Mouse (Mus musculus): ENCODE data around the gene Cadm1. TPM values are rescaled to one million over a fixed set of nuclear protein-coding genes. Genes with fewer than 3 reads are reported as not detected.

The Cadm1 gene
- polyA plus RNA-seq, 1 experiment from 2014 or later, result 7.4 TPM

DNA sequence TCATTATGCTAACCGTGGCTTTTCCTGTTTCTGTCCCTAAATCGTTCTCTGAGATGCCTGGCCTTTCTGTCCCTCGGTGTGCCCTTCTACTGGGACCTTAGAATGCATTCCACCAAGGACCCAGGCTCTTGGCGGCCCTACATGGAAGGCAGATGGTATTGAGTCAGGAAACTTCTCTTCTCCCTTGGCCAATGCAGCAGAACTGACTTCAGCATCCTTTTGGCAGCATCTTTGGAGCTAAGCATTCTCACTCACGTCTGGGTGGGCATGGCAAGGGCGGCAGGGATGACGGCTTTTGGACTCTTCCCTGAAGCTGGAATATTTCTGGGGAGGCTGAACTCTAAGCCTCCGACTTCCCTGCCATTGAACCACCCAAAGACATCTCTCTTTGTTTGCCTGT lies 350.2 kb downstream of the Cadm1 start:
- Histone ChIP-seq H3K27ac (no peak overlapping the region), H3K36me3 (no peaks in the 10 kb centered on the region), H3K4me3 (replicated peaks) (no peak overlapping the region), H3K4me2 (no peak overlapping the region), H3K9ac (no peak overlapping the region), H3K27me3 (no peaks in the 10 kb centered on the region), H3K9me3 (replicated peaks) (no peaks in the 10 kb centered on the region), H3K4me1 (replicated peaks) (no peaks in the 10 kb centered on the region)
- no peak for DNase-seq
- ATAC-seq (ENCODE audit: low read depth), result no peak
- WGBS (ENCODE audit: insufficient replicate concordance), result 50% methylated on average over 8 of the region's 8 CpGs

GRCm38 (mm10) chr9:47882372-47882771 lies 352.4 kb downstream of the Cadm1 start:
- Histone ChIP-seq H3K4me1 (replicated peaks) (no peaks in the 10 kb centered on the region), H3K9ac (no peak overlapping the region), H3K27me3 (no peaks in the 10 kb centered on the region), H3K9me3 (replicated peaks) (no peaks in the 10 kb centered on the region), H3K4me3 (replicated peaks) (no peak overlapping the region), H3K27ac (no peak overlapping the region), H3K4me2 (no peak overlapping the region), H3K36me3 (no peaks in the 10 kb centered on the region)
- DNase-seq (no peak), ATAC-seq (ENCODE audit: low read depth) (no peak)
- whole genome bisulfite sequencing (ENCODE audit: insufficient replicate concordance), result 49% methylated on average over 11 of the region's 11 CpGs

DNA sequence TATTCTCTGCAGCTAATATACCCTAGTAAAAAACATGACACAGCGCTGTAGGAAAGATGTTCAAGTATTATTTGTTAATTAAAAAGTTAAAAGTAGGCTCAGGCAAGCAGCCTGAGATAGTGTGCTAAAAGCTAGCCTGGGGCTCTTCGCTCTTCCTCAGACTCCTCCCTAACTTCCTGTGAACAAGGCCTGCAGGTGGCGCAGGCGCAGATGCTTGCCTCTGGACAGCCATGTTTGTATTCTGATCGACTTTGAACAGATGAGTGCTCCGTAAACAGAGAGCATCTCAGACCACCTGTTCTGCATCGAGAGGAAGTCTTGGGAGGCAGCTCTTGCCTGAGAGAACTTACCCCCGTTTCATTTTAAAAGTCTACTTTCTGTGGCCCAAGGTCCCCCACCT lies 361.7 kb downstream of the Cadm1 start:
- Histone ChIP-seq H3K4me2 (no peak overlapping the region), H3K9ac (no peak overlapping the region), H3K27me3 (no peaks in the 10 kb centered on the region), H3K27ac (no peak overlapping the region), H3K36me3 (no peaks in the 10 kb centered on the region), H3K4me3 (replicated peaks) (no peak overlapping the region), H3K9me3 (replicated peaks) (no peaks in the 10 kb centered on the region), H3K4me1 (replicated peaks) (no peaks in the 10 kb centered on the region)
- 66% methylated on average over 8 of the region's 8 CpGs for WGBS (ENCODE audit: insufficient replicate concordance)
- DNase-seq, result no peak
- no peak for ATAC-seq (ENCODE audit: low read depth)

DNA sequence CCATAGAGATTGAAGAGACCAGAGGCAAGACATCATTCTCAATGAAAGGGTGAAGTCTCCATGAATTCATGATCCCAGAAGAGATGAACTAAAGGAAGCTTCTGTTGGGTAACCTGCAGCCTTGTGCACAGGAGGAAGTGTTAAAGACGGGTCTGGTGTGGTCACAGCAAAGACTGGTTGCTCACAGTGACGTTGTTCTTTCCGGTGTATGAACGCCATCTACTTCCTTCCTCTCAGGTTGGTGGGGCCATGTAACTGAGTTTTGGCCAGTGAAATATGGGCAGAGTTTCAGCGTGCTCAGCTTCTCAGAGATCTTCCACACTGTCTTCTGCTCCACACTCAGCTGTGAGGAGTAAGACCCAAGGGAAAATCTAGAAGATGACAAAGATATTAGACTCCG lies 363.0 kb downstream of the Cadm1 start:
- no peak overlapping the region for H3K4me3 ChIP-seq (replicated peaks)
- ATAC-seq (ENCODE audit: low read depth) (no peak), DNase-seq (no peak)
- H3K4me1 ChIP-seq (replicated peaks), result no peaks in the 10 kb centered on the region
- H3K36me3 ChIP-seq, result no peaks in the 10 kb centered on the region
- no peaks in the 10 kb centered on the region for H3K27me3 ChIP-seq
- 29% methylated on average over 6 of the region's 6 CpGs for WGBS (ENCODE audit: insufficient replicate concordance)
- no peak overlapping the region for H3K27ac ChIP-seq
- H3K9me3 ChIP-seq (replicated peaks), result no peaks in the 10 kb centered on the region
- H3K4me2 ChIP-seq, result no peak overlapping the region
- H3K9ac ChIP-seq, result no peak overlapping the region

DNA sequence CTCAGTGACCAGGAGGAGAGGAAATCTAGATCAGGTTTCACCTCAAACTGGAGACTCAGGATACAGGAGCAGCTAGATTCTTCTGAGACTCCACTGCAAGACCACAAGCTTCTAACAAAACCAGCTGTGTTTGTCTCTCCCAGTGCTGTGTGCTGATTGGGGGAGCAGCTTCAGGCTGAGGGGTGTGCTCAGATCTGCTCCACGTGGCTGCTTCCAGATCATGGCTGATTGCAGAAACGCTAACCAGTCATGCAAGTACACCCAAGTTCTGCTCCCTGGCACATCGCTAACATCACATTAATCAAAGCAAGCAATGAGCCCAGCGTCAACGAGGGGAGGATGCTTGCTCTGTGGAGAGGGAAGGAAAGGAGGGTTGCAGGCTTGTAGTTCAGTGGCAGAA lies 364.1 kb downstream of the Cadm1 start:
- Histone ChIP-seq H3K27me3 (no peaks in the 10 kb centered on the region), H3K4me2 (no peak overlapping the region), H3K4me3 (replicated peaks) (no peak overlapping the region), H3K4me1 (replicated peaks) (no peaks in the 10 kb centered on the region), H3K9me3 (replicated peaks) (no peaks in the 10 kb centered on the region), H3K9ac (no peak overlapping the region), H3K27ac (no peak overlapping the region), H3K36me3 (no peaks in the 10 kb centered on the region)
- 50% methylated on average over 5 of the region's 5 CpGs for WGBS (ENCODE audit: insufficient replicate concordance)
- ATAC-seq (ENCODE audit: low read depth), result no peak
- no peak for DNase-seq

DNA sequence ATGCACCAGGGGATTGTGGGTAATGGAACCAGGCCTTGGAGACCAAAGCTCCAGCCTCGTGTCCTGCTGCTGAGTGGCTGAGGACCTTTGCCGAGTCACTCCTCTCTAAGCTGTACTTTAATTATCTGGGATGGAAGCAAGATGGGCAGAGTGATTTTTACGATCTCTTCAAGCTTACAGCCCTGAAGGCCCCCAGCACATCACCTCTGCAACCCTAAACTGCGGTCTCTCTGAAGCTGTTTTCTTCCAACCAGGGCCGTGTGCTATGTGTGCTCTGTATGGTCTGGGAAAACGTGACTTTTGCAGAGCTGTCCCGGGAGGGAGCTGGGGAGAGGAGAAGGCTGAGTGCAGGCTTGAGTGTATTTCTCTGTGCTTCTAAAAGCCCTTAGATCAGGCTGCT lies 364.7 kb downstream of the Cadm1 start:
- no peaks in the 10 kb centered on the region for H3K27me3 ChIP-seq
- no peak for ATAC-seq (ENCODE audit: low read depth)
- 44% methylated on average over 7 of the region's 7 CpGs for WGBS (ENCODE audit: insufficient replicate concordance)
- H3K4me2 ChIP-seq, result no peak overlapping the region
- no peak overlapping the region for H3K27ac ChIP-seq
- no peaks in the 10 kb centered on the region for H3K4me1 ChIP-seq (replicated peaks)
- DNase-seq, result no peak
- H3K9ac ChIP-seq, result no peak overlapping the region
- no peaks in the 10 kb centered on the region for H3K36me3 ChIP-seq
- H3K9me3 ChIP-seq (replicated peaks), result no peaks in the 10 kb centered on the region
- H3K4me3 ChIP-seq (replicated peaks), result no peak overlapping the region

DNA sequence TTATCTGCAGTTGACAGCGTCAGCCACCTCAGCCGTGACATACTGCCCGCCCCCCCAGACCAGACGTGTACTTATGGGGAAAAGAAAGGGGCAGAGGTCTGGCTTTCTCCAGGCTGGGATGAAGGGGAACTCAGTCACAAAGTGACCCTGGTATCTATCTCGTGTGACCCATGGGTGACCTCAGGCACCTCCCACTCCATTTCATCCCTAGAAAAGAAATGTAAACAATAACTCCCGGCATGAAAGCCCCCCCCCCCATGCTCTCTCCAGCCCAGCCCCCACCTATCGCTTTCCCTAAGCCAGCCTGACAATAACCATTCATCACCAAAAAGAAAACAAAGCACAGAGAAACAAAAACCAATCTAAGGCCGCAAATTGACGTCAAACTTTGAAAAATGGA lies 365.1 kb downstream of the Cadm1 start:
- no peak overlapping the region for H3K4me3 ChIP-seq (replicated peaks)
- ATAC-seq (ENCODE audit: low read depth), result no peak
- no peak overlapping the region for H3K9ac ChIP-seq
- no peak overlapping the region for H3K27ac ChIP-seq
- no peaks in the 10 kb centered on the region for H3K4me1 ChIP-seq (replicated peaks)
- H3K4me2 ChIP-seq, result no peak overlapping the region
- no peaks in the 10 kb centered on the region for H3K9me3 ChIP-seq (replicated peaks)
- 34% methylated on average over 9 of the region's 9 CpGs for WGBS (ENCODE audit: insufficient replicate concordance)
- no peaks in the 10 kb centered on the region for H3K27me3 ChIP-seq
- H3K36me3 ChIP-seq, result no peaks in the 10 kb centered on the region
- no peak for DNase-seq

DNA sequence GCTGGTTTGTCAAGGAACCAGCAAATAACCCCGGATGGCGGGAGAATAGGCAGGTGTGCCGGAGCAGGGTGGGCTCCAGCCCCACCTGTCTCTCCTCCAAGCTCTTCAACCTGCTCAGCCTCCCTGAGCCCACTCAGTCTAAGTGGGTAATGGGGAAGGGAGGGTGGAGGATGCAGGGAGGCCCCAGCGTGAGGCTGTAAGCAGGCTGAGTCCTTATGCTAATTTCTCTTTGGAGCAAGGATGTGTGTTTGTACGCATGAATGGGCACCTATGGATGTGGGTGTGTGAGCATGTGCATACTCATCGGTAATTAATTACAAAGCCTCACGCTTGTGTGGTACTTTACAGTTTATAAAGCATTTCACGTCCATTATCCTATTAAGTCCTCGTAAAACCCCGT lies 370.8 kb downstream of the Cadm1 start:
- WGBS (ENCODE audit: insufficient replicate concordance), result 68% methylated on average over 10 of the region's 10 CpGs
- Histone ChIP-seq H3K4me2 (no peak overlapping the region), H3K4me3 (replicated peaks) (no peak overlapping the region), H3K36me3 (no peaks in the 10 kb centered on the region), H3K9me3 (replicated peaks) (no peaks in the 10 kb centered on the region), H3K9ac (no peak overlapping the region), H3K27me3 (no peaks in the 10 kb centered on the region), H3K4me1 (replicated peaks) (no peaks in the 10 kb centered on the region), H3K27ac (no peak overlapping the region)
- no peak for ATAC-seq (ENCODE audit: low read depth)
- no peak for DNase-seq

DNA sequence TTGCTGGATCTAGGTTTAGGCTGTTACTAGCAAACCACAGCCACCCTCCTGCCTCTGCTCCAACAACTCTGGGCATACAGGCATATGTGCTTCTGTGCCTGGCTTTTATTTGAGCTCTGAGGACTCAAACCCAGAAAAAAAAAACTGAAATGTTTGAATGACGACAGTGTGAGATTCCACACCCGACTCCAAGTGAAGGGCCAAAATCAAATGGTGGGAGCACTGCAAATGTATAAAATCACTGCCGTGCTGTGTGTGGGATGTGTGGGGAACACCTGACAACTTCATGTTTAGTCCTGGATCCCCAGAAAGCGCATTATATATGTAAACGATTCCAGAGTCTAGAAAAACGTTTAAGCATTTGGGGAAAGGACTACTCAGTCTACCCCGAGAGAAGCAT lies 373.7 kb downstream of the Cadm1 start:
- no peak overlapping the region for H3K4me3 ChIP-seq (replicated peaks)

DNA sequence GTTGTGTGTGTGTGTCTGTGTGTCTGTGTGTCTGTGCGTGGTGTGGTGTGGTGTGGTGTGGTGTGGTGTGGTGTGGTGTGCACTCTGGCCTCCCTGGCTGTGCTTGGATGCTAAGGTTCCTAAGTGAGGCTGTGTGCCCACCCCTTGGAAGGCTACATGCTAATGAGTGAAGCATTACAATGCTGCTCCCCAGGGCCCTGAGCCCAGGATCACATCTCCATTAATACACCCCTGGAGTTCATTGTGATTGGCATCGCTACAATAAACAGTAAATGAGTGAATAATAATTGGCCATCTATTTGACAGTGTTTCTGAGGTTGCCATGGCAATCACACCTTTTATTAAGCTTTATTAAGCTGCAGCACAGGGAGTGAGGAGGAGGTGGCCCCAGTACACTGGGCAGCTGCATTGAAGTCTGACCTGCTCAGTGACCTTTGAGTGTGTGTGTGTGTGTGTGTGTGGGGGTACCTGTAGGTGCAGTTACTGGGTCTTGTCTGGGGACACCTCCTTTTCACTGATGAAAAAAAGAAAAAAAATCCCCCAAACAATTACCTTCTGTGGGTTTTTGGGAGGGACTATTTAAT lies 374.5 kb downstream of the Cadm1 start:
- DNase-seq (no peak), ATAC-seq (ENCODE audit: low read depth) (no peak)
- no peak overlapping the region for H3K4me2 ChIP-seq
- no peak overlapping the region for H3K4me3 ChIP-seq (replicated peaks)
- H3K9me3 ChIP-seq (replicated peaks), result no peaks in the 10 kb centered on the region
- no peak overlapping the region for H3K27ac ChIP-seq
- no peaks in the 10 kb centered on the region for H3K4me1 ChIP-seq (replicated peaks)
- H3K9ac ChIP-seq, result no peak overlapping the region
- 63% methylated on average over 2 of the region's 2 CpGs for whole genome bisulfite sequencing (ENCODE audit: insufficient replicate concordance)
- no peaks in the 10 kb centered on the region for H3K36me3 ChIP-seq
- no peaks in the 10 kb centered on the region for H3K27me3 ChIP-seq

More for the DNA sequence above, 373.7 kb downstream of the Cadm1 start:
- DNase-seq (no peak), ATAC-seq (ENCODE audit: low read depth) (no peak)
- WGBS (ENCODE audit: insufficient replicate concordance), result 48% methylated on average over 7 of the region's 7 CpGs
- no peak overlapping the region for H3K9ac ChIP-seq
- H3K36me3 ChIP-seq, result no peaks in the 10 kb centered on the region
- H3K27me3 ChIP-seq, result no peaks in the 10 kb centered on the region
- H3K27ac ChIP-seq, result no peak overlapping the region
- H3K9me3 ChIP-seq (replicated peaks), result no peaks in the 10 kb centered on the region
- no peaks in the 10 kb centered on the region for H3K4me1 ChIP-seq (replicated peaks)
- H3K4me2 ChIP-seq, result no peak overlapping the region

GRCm38 (mm10) chr9:47906521-47906920 lies 376.5 kb downstream of the Cadm1 start:
- Histone ChIP-seq H3K9ac (no peak overlapping the region), H3K9me3 (replicated peaks) (no peaks in the 10 kb centered on the region), H3K4me3 (replicated peaks) (no peak overlapping the region), H3K36me3 (no peaks in the 10 kb centered on the region), H3K27ac (no peak overlapping the region), H3K27me3 (no peaks in the 10 kb centered on the region), H3K4me2 (no peak overlapping the region), H3K4me1 (replicated peaks) (no peaks in the 10 kb centered on the region)
- ATAC-seq (ENCODE audit: low read depth), result no peak
- no peak for DNase-seq
- 40% methylated on average over 6 of the region's 6 CpGs for WGBS (ENCODE audit: insufficient replicate concordance)

Measured in liver, embryonic 13.5 days (tissue).